Mouse (Mus musculus) brain, embryonic 14.5 days (tissue): Measurements from ENCODE around the gene Calr4.

Experiments used
- CTCF ChIP-seq: fragments of 200-500 bp; IDR thresholded peaks from 2 replicates; pipeline ENCODE4 v1.5.1; 2012; ENCODE audit warnings: inconsistent platforms, mild to moderate bottlenecking, moderate library complexity, borderline replicate concordance; ENCODE audit not compliant: insufficient read depth, insufficient read length; ENCODE audit errors: extremely low read depth
- POLR2A ChIP-seq: fragments of 200-500 bp; IDR thresholded peaks from 2 replicates; pipeline ENCODE4 v1.6.1; 2012; ENCODE audit warnings: mild to moderate bottlenecking, inconsistent platforms, borderline replicate concordance; ENCODE audit not compliant: poor library complexity, insufficient read depth, insufficient read length, severe bottlenecking; ENCODE audit errors: extremely low read depth

DNA sequence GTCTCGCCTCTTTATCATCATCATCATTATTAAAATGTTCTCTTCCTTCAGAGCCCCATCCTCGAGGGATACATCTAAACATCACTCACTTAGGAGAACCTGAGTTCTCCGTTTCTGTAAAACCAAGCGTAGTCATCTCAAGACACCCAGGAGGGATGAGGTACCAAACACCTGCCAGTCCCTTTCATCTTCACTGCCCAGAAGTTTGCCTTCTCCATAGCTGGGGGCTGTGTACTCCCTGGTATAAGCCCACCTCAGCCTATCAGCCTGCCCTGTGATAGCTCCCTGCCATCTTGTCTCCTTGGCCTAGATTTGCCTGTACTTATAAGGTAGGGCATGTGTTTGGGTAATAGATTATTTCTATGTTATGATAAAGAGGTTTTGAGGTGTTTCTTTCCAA lies 46.9 kb downstream of the Calr4 start:
- TF ChIP-seq CTCF (no peak), POLR2A (no peak)
